Mouse (Mus musculus): ENCODE results near the gene Sash1. TPM values are rescaled to one million over a fixed set of nuclear protein-coding genes. Genes with fewer than 3 reads are reported as not detected.

The Sash1 gene
- polyA plus RNA-seq, 1 experiment from 2014 or later, result 3.3 TPM

GRCm38 (mm10) chr10:8912706-8913275 lies 26.9 kb upstream of the Sash1 start:
- H3K9ac ChIP-seq (replicated peaks; ENCODE audit: low read length), result no peak overlapping the region
- ATAC-seq (replicated peaks; ENCODE audit: insufficient number of reproducible peaks, low FRiP score, low TSS enrichment, low read depth), result no peak

GRCm38 (mm10) chr10:8912213-8912612 lies 26.3 kb upstream of the Sash1 start:
- Histone ChIP-seq H3K36me3 (replicated peaks; ENCODE audit: control insufficient read depth, insufficient read depth, low read depth, low read length) (no peaks in the 10 kb centered on the region), H3K27me3 (ENCODE audit: control insufficient read depth, insufficient read depth, low read length) (no peaks in the 10 kb centered on the region), H3K9me3 (replicated peaks; ENCODE audit: control insufficient read depth, low read length) (no peaks in the 10 kb centered on the region), H3K9ac (replicated peaks; ENCODE audit: low read length) (no peak overlapping the region), H3K4me3 (ENCODE audit: low read depth, low read length) (no peak overlapping the region), H3K4me1 (ENCODE audit: control insufficient read depth, insufficient read depth, low read length) (no peaks in the 10 kb centered on the region), H3K27ac (replicated peaks; ENCODE audit: low read depth, low read length) (no peak overlapping the region), H3K4me2 (ENCODE audit: low read depth, low read length) (no peak overlapping the region)
- ATAC-seq (replicated peaks; ENCODE audit: insufficient number of reproducible peaks, low FRiP score, low TSS enrichment, low read depth) (no peak), DNase-seq (ENCODE audit: low spot score) (no peak)
- WGBS, result 83% methylated on average over 4 of the region's 4 CpGs

More at GRCm38 (mm10) chr10:8912706-8913275, 26.9 kb upstream of the Sash1 start:
- no peaks in the 10 kb centered on the region for H3K9me3 ChIP-seq (replicated peaks; ENCODE audit: control insufficient read depth, low read length)
- H3K36me3 ChIP-seq (replicated peaks; ENCODE audit: control insufficient read depth, insufficient read depth, low read depth, low read length), result no peaks in the 10 kb centered on the region
- no peaks in the 10 kb centered on the region for H3K27me3 ChIP-seq (ENCODE audit: control insufficient read depth, insufficient read depth, low read length)
- no peak overlapping the region for H3K27ac ChIP-seq (replicated peaks; ENCODE audit: low read depth, low read length)
- no peaks in the 10 kb centered on the region for H3K4me1 ChIP-seq (ENCODE audit: control insufficient read depth, insufficient read depth, low read length)
- no peak overlapping the region for H3K4me2 ChIP-seq (ENCODE audit: low read depth, low read length)
- no peak overlapping the region for H3K4me3 ChIP-seq (ENCODE audit: low read depth, low read length)
- 79% methylated on average over 5 of the region's 5 CpGs for WGBS
- DNase-seq (ENCODE audit: low spot score), result no peak

- ATAC-seq (replicated peaks; ENCODE audit: insufficient number of reproducible peaks, low FRiP score, low TSS enrichment, low read depth) (no peak), DNase-seq (ENCODE audit: low spot score) (no peak)
- no peaks in the 10 kb centered on the region for H3K27me3 ChIP-seq (ENCODE audit: control insufficient read depth, insufficient read depth, low read length)
- H3K9me3 ChIP-seq (replicated peaks; ENCODE audit: control insufficient read depth, low read length), result no peaks in the 10 kb centered on the region
- WGBS, result 81% methylated on average over 16 of the region's 16 CpGs
- H3K36me3 ChIP-seq (replicated peaks; ENCODE audit: control insufficient read depth, insufficient read depth, low read depth, low read length), result no peaks in the 10 kb centered on the region
- H3K9ac ChIP-seq (replicated peaks; ENCODE audit: low read length), result no peak overlapping the region
- H3K4me1 ChIP-seq (ENCODE audit: control insufficient read depth, insufficient read depth, low read length), result no peaks in the 10 kb centered on the region
- no peak overlapping the region for H3K4me3 ChIP-seq (ENCODE audit: low read depth, low read length)
- H3K27ac ChIP-seq (replicated peaks; ENCODE audit: low read depth, low read length), result no peak overlapping the region
- H3K4me2 ChIP-seq (ENCODE audit: low read depth, low read length), result no peak overlapping the region
Measured at GRCm38 (mm10) chr10:8910237-8910990, 24.5 kb upstream of the Sash1 start.

- Histone ChIP-seq H3K27ac (replicated peaks; ENCODE audit: low read depth, low read length) (no peak overlapping the region), H3K27me3 (ENCODE audit: control insufficient read depth, insufficient read depth, low read length) (no peaks in the 10 kb centered on the region), H3K4me2 (ENCODE audit: low read depth, low read length) (no peak overlapping the region), H3K9ac (replicated peaks; ENCODE audit: low read length) (no peak overlapping the region), H3K9me3 (replicated peaks; ENCODE audit: control insufficient read depth, low read length) (no peaks in the 10 kb centered on the region), H3K36me3 (replicated peaks; ENCODE audit: control insufficient read depth, insufficient read depth, low read depth, low read length) (no peaks in the 10 kb centered on the region), H3K4me1 (ENCODE audit: control insufficient read depth, insufficient read depth, low read length) (peaks cover 3% of the 10 kb centered on the region; the same call in 1 of the 2 replicates), H3K4me3 (ENCODE audit: low read depth, low read length) (no peak overlapping the region)
- WGBS, result 86% methylated on average over 6 of the region's 6 CpGs
- ATAC-seq (replicated peaks; ENCODE audit: insufficient number of reproducible peaks, low FRiP score, low TSS enrichment, low read depth), result no peak
- DNase-seq (ENCODE audit: low spot score), result no peak
Measured at GRCm38 (mm10) chr10:8903086-8903485, 17.2 kb upstream of the Sash1 start.

GRCm38 (mm10) chr10:8902412-8902811 lies 16.5 kb upstream of the Sash1 start:
- DNase-seq (ENCODE audit: low spot score) (no peak), ATAC-seq (replicated peaks; ENCODE audit: insufficient number of reproducible peaks, low FRiP score, low TSS enrichment, low read depth) (no peak)
- H3K4me3 ChIP-seq (ENCODE audit: low read depth, low read length), result no peak overlapping the region
- no peaks in the 10 kb centered on the region for H3K9me3 ChIP-seq (replicated peaks; ENCODE audit: control insufficient read depth, low read length)
- H3K4me2 ChIP-seq (ENCODE audit: low read depth, low read length), result no peak overlapping the region
- WGBS, result 84% methylated on average over 7 of the region's 7 CpGs
- H3K27ac ChIP-seq (replicated peaks; ENCODE audit: low read depth, low read length), result no peak overlapping the region
- peaks cover 3% of the 10 kb centered on the region; the same call in 1 of the 2 replicates for H3K4me1 ChIP-seq (ENCODE audit: control insufficient read depth, insufficient read depth, low read length)
- no peak overlapping the region for H3K9ac ChIP-seq (replicated peaks; ENCODE audit: low read length)
- H3K27me3 ChIP-seq (ENCODE audit: control insufficient read depth, insufficient read depth, low read length), result no peaks in the 10 kb centered on the region
- H3K36me3 ChIP-seq (replicated peaks; ENCODE audit: control insufficient read depth, insufficient read depth, low read depth, low read length), result no peaks in the 10 kb centered on the region

GRCm38 (mm10) chr10:8898831-8899511 lies 13.1 kb upstream of the Sash1 start:
- Histone ChIP-seq H3K4me2 (ENCODE audit: low read depth, low read length) (no peak overlapping the region), H3K4me3 (ENCODE audit: low read depth, low read length) (no peak overlapping the region), H3K27me3 (ENCODE audit: control insufficient read depth, insufficient read depth, low read length) (no peaks in the 10 kb centered on the region), H3K4me1 (ENCODE audit: control insufficient read depth, insufficient read depth, low read length) (peaks cover 3% of the 10 kb centered on the region; the same call in 1 of the 2 replicates), H3K9me3 (replicated peaks; ENCODE audit: control insufficient read depth, low read length) (no peaks in the 10 kb centered on the region), H3K27ac (replicated peaks; ENCODE audit: low read depth, low read length) (no peak overlapping the region), H3K9ac (replicated peaks; ENCODE audit: low read length) (no peak overlapping the region), H3K36me3 (replicated peaks; ENCODE audit: control insufficient read depth, insufficient read depth, low read depth, low read length) (no peaks in the 10 kb centered on the region)
- DNase-seq (ENCODE audit: low spot score), result peak; percentile 64
- no peak for ATAC-seq (replicated peaks; ENCODE audit: insufficient number of reproducible peaks, low FRiP score, low TSS enrichment, low read depth)
- WGBS, result 52% methylated on average over 8 of the region's 8 CpGs

GRCm38 (mm10) chr10:8898099-8898777 lies 12.4 kb upstream of the Sash1 start:
- 34% methylated on average over 5 of the region's 5 CpGs for WGBS
- no peaks in the 10 kb centered on the region for H3K9me3 ChIP-seq (replicated peaks; ENCODE audit: control insufficient read depth, low read length)
- ATAC-seq (replicated peaks; ENCODE audit: insufficient number of reproducible peaks, low FRiP score, low TSS enrichment, low read depth) (0 out of 2 replicates have a peak, but pooled peaks have one; percentile 52), DNase-seq (ENCODE audit: low spot score) (no peak)
- no peak overlapping the region for H3K27ac ChIP-seq (replicated peaks; ENCODE audit: low read depth, low read length)
- peaks cover 3% of the 10 kb centered on the region; the same call in 1 of the 2 replicates for H3K4me1 ChIP-seq (ENCODE audit: control insufficient read depth, insufficient read depth, low read length)
- H3K4me2 ChIP-seq (ENCODE audit: low read depth, low read length), result no peak overlapping the region
- H3K4me3 ChIP-seq (ENCODE audit: low read depth, low read length), result no peak overlapping the region
- no peak overlapping the region for H3K9ac ChIP-seq (replicated peaks; ENCODE audit: low read length)
- no peaks in the 10 kb centered on the region for H3K36me3 ChIP-seq (replicated peaks; ENCODE audit: control insufficient read depth, insufficient read depth, low read depth, low read length)
- no peaks in the 10 kb centered on the region for H3K27me3 ChIP-seq (ENCODE audit: control insufficient read depth, insufficient read depth, low read length)
